Mouse (Mus musculus) cerebellum, postnatal 10 days (tissue): ENCODE measurements at regions not wholly inside any gene's neighbourhood (a gene's known extent, or its start where the extent isn't known, plus 50 kb on each side); places are given as distances from the start of the nearest gene placed in this dataset.
A peak's percentile ranks its signal among the peaks of the same experiment; 100 is the strongest.

Source experiments
- DNase-seq, 2 experiments: peaks; one replicate each; pipeline ENCODE4 v3.0.0; 2021; ENCODE audit warnings: mixed read lengths in 2 of 2

- no peak for DNase-seq
Observed at GRCm38 (mm10) chr2:81251321-81251720, 634.3 kb downstream of the Nup35 start.

GRCm38 (mm10) chr2:81262056-81262765 is 645.2 kb downstream of the Nup35 start:
- no peak for DNase-seq

GRCm38 (mm10) chr2:81269245-81269880 is 652.3 kb downstream of the Nup35 start:
- DNase-seq: peak; percentile 67 to 74

- no peak for DNase-seq
Observed at GRCm38 (mm10) chr2:81270914-81271313, 653.9 kb downstream of the Nup35 start.

- no peak for DNase-seq
Observed at GRCm38 (mm10) chr2:81272536-81272935, 655.5 kb downstream of the Nup35 start.

- DNase-seq: no peak
Observed at GRCm38 (mm10) chr2:81287414-81287813, 670.4 kb downstream of the Nup35 start.

- DNase-seq: peak; percentile 6 to 7
Observed at GRCm38 (mm10) chr2:81328648-81329047, 711.6 kb downstream of the Nup35 start.

- no peak for DNase-seq
Observed at GRCm38 (mm10) chr2:81336982-81337381, 716.0 kb upstream of the Zfp804a start.

GRCm38 (mm10) chr2:81340417-81340816 is 712.6 kb upstream of the Zfp804a start:
- DNase-seq: no peak
